Mouse (Mus musculus) embryonic fibroblast, embryonic 13.5 days (primary cell): ENCODE results near the gene Akr1b10.

Experiments used
- CTCF ChIP-seq: IDR thresholded peaks from 2 replicates; pipeline ENCODE4 v1.5.1; 2011; ENCODE audit warnings: mild to moderate bottlenecking, control low read depth, low read length, moderate library complexity, borderline replicate concordance; ENCODE audit not compliant: insufficient read depth
- POLR2A ChIP-seq: IDR thresholded peaks from 2 replicates; pipeline ENCODE4 v1.6.1; 2011; ENCODE audit warnings: low read depth, mild to moderate bottlenecking, control low read depth, low read length, moderate library complexity

GRCm38 (mm10) chr6:34439006-34439405 lies 55.0 kb downstream of the Akr1b10 start:
- TF ChIP-seq CTCF (no peak), POLR2A (no peak)
